Mouse (Mus musculus) stomach, embryonic 15.5 days (tissue): ENCODE data around the gene Sf3a1. TPM values are rescaled to one million over a fixed set of nuclear protein-coding genes. Genes with fewer than 3 reads are reported as not detected.
A peak's percentile ranks its signal among the peaks of the same experiment; 100 is the strongest.

Experiments used
- ATAC-seq: fragments of 200-750 bp; cut with Nextera tagmentation; 2 replicates; pipeline ENCODE4 v1.8.0; 2017; ENCODE audit warnings: low read depth, moderate number of reproducible peaks, moderate TSS enrichment; ENCODE audit not compliant: insufficient read depth, low FRiP score
- H3K27ac ChIP-seq: fragments of 300-500 bp; sonication (generic); 2 replicates; pipeline ENCODE4 v1.5.1; 2015; ENCODE audit warnings: mild to moderate bottlenecking, inconsistent platforms
- H3K27me3 ChIP-seq: fragments of 300-500 bp; sonication (generic); replicated peaks from 2 replicates; pipeline ENCODE4 v1.6.1; 2015; ENCODE audit warnings: inconsistent platforms
- H3K36me3 ChIP-seq: fragments of 300-500 bp; sonication (generic); 2 replicates; pipeline ENCODE4 v1.6.1; 2015; ENCODE audit warnings: inconsistent platforms
- H3K4me1 ChIP-seq: fragments of 300-500 bp; sonication (generic); 2 replicates; pipeline ENCODE4 v1.6.1; 2015; ENCODE audit warnings: inconsistent platforms
- H3K4me2 ChIP-seq: fragments of 300-500 bp; sonication (generic); 2 replicates; pipeline ENCODE4 v1.6.1; 2015; ENCODE audit warnings: mild to moderate bottlenecking, inconsistent platforms
- H3K4me3 ChIP-seq: fragments of 300-500 bp; sonication (generic); replicated peaks from 2 replicates; pipeline ENCODE4 v1.5.1; 2015; ENCODE audit warnings: inconsistent platforms
- H3K9ac ChIP-seq: fragments of 300-500 bp; sonication (generic); 2 replicates; pipeline ENCODE4 v1.6.1; 2015; ENCODE audit warnings: inconsistent platforms
- H3K9me3 ChIP-seq: fragments of 300-500 bp; sonication (generic); 2 replicates; pipeline ENCODE4 v1.6.1; 2016; ENCODE audit warnings: inconsistent platforms
- WGBS: fragments of 180-500 bp; shearing (Covaris S2); methylation state at CpG from one replicate; pipeline ENCODE4 v1.1.7; 2015; 5-methylcytosine and 5-hydroxymethylcytosine counted together
- polyA plus RNA-seq: library from polyadenylated mRNA; unstranded; fragments of >200 nt; fragmentation: Nextera tagmentation; extraction: Ambion mirVana; gene quantifications from 2 replicates; pipeline ENCODE4 v1.2.1, GENCODE M21; 2015

The Sf3a1 gene
- polyA plus RNA-seq, 1 experiment from 2014 or later = 39.2 TPM

DNA sequence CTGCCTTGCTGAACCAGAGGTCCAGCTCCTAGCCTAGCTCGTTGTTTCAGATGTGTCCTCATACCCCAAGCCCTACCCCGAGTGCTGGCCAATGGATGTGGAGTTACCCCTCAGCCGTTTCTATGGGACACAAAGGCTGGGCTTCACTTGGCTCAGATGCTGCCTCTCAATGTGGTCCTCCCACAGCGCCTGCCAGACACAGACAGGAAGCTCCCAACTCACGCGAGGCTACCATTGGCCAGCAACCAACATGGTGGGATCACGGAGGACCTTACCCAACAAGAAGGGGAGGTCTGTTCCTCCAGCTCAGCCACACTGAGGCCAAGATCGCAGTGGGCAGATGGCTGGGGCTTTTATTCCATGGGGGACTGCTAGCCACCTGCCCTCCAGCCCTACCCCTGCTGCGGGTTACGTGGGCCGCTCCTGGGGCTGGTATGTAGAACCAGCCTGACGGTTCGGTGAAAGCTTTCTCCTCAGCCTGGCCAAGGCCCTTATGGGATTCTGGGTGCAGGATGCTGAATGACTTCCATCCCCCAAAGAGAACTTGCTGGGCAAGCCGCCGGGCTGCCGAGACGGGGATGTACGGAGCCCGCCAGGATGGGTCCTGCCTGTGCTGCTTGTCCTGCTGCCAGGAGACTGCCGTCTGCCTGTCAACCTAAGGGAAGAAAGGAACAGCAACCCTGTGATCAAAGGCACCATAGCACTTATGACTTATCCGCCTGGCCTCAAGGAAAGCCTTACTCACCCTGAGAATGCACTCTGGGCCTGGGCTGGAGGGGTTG is 16.7 kb upstream of the Sf3a1 start:
- Histone ChIP-seq H3K27ac (no peak overlapping the region), H3K4me3 (no peak overlapping the region), H3K36me3 (peaks cover 21% of the 10 kb centered on the region; the same call in 1 of the 2 replicates), H3K4me1 (no peaks in the 10 kb centered on the region), H3K27me3 (no peaks in the 10 kb centered on the region), H3K9ac (no peak overlapping the region), H3K4me2 (no peak overlapping the region), H3K9me3 (no peaks in the 10 kb centered on the region)
- no peak for ATAC-seq
- 91% methylated on average over 21 of the region's 21 CpGs for WGBS

DNA sequence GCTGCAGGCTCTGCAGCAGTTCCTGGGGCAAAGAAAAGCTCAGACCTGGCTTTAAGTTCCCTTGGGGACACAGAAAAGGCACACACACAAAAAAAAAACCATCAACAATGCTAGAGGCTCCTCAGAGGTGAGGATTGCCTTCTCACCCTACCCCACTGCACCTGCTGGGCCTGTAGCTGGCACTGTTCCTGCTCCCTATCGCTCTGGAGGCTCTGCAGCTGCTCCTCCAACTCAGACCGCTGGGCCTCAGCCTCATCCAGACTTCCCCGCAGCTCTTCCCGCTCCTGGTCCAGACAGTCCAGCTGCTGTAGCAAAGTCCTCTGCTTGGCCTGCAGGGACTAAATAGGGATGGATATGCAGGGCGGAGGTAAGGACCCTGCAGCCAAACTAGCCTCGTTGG is 13.8 kb upstream of the Sf3a1 start:
- 71% methylated on average over 6 of the region's 6 CpGs for WGBS
- no peaks in the 10 kb centered on the region for H3K4me1 ChIP-seq
- H3K36me3 ChIP-seq = peaks cover 12% of the 10 kb centered on the region; the same call in 1 of the 2 replicates
- H3K27ac ChIP-seq = no peak overlapping the region
- no peak overlapping the region for H3K4me2 ChIP-seq
- no peak overlapping the region for H3K4me3 ChIP-seq
- H3K9me3 ChIP-seq = no peaks in the 10 kb centered on the region
- H3K27me3 ChIP-seq = no peaks in the 10 kb centered on the region
- no peak for ATAC-seq
- H3K9ac ChIP-seq = no peak overlapping the region

GRCm38 (mm10) chr11:4147098-4147497 is 13.1 kb upstream of the Sf3a1 start:
- ATAC-seq = no peak
- Histone ChIP-seq H3K27ac (no peak overlapping the region), H3K27me3 (no peaks in the 10 kb centered on the region), H3K4me1 (no peaks in the 10 kb centered on the region), H3K36me3 (peaks cover 11% of the 10 kb centered on the region; the same call in 1 of the 2 replicates), H3K4me2 (no peak overlapping the region), H3K4me3 (no peak overlapping the region), H3K9me3 (no peaks in the 10 kb centered on the region), H3K9ac (no peak overlapping the region)
- 90% methylated on average over 10 of the region's 10 CpGs for WGBS

DNA sequence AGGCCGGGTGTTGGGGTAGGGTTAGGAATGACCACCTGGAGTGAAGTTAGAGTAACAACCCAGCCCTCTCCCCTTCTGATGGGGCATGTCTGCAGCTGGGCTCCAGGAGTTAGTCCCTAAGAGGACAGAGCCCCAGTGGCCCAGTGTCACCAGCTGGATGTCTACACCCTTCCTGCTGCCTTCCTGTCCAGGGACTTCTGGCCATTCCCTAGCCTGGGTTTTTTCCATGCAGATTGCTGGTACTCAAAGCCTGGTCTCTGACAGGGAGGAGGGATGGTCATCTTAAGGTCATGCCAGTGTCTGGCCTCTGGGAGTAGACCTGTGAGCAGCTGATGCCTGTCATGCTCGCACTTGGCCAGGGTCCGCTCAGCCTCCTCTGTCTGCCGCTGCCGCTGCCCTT is 12.0 kb upstream of the Sf3a1 start:
- H3K27me3 ChIP-seq = no peaks in the 10 kb centered on the region
- ATAC-seq = no peak
- H3K4me2 ChIP-seq = no peak overlapping the region
- H3K27ac ChIP-seq = no peak overlapping the region
- peaks cover 6% of the 10 kb centered on the region; the same call in 1 of the 2 replicates for H3K36me3 ChIP-seq
- 79% methylated on average over 5 of the region's 5 CpGs for WGBS
- H3K9ac ChIP-seq = no peak overlapping the region
- no peaks in the 10 kb centered on the region for H3K9me3 ChIP-seq
- no peaks in the 10 kb centered on the region for H3K4me1 ChIP-seq
- no peak overlapping the region for H3K4me3 ChIP-seq

DNA sequence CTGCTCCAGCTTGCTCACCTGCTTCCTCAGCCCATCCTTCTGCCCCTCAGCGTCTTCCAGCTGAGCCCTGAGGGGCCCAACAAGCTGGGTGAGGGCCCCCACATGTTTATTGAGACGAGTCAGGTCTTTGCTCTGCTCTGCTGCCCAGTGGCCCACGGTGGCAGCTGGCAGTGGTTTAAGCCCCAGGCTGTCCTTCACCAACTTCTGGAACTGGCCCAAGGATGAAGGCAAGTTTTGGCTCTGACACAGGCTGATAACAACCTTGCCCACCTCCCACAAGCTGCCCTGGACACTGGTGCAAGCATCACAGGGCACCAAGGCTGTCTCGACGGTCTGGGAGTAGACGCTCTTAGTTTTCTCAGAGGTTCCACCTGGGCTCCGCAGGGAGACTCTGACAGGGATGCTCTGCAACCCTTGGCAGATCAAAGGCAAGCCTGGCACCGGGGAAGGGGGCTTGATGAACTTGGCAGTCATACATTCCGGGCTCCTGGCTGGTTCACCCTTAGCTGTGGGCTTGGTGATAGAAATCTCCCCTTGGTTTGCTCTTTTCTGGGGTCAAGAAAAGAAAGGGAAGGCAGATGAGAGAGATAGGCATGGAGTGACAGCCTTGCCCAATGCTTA is 11.5 kb upstream of the Sf3a1 start:
- H3K27ac ChIP-seq = no peak overlapping the region
- no peak overlapping the region for H3K9ac ChIP-seq
- H3K4me1 ChIP-seq = no peaks in the 10 kb centered on the region
- no peaks in the 10 kb centered on the region for H3K27me3 ChIP-seq
- peaks cover 3% of the 10 kb centered on the region; the same call in 1 of the 2 replicates for H3K36me3 ChIP-seq
- no peak for ATAC-seq
- no peak overlapping the region for H3K4me2 ChIP-seq
- H3K4me3 ChIP-seq = no peak overlapping the region
- H3K9me3 ChIP-seq = no peaks in the 10 kb centered on the region
- WGBS = 83% methylated on average over 9 of the region's 9 CpGs

DNA sequence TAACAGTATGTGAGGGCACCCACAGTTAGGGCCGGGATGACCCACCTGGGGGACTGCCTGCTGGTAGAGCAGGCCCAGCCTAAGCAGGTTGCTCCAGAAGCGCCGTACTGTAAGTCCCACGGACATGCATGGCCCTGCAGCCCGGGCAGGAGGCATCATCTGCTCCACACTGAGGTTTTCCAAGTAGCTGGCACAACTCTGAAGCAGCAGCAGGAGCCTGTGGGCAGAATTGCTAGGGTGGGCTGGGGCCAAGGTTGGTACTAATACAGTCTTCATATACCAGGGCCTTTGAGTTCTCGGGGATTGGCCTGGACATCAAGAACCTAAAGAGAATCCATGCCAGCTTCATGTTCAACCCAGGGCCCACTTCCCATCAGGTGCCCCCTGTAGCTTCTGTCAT is 10.3 kb upstream of the Sf3a1 start:
- Histone ChIP-seq H3K4me3 (no peak overlapping the region), H3K4me1 (no peaks in the 10 kb centered on the region), H3K36me3 (peaks cover 3% of the 10 kb centered on the region; the same call in 1 of the 2 replicates), H3K4me2 (no peak overlapping the region), H3K9me3 (no peaks in the 10 kb centered on the region), H3K27me3 (no peaks in the 10 kb centered on the region), H3K9ac (no peak overlapping the region), H3K27ac (no peak overlapping the region)
- 86% methylated on average over 6 of the region's 6 CpGs for WGBS
- no peak for ATAC-seq

DNA sequence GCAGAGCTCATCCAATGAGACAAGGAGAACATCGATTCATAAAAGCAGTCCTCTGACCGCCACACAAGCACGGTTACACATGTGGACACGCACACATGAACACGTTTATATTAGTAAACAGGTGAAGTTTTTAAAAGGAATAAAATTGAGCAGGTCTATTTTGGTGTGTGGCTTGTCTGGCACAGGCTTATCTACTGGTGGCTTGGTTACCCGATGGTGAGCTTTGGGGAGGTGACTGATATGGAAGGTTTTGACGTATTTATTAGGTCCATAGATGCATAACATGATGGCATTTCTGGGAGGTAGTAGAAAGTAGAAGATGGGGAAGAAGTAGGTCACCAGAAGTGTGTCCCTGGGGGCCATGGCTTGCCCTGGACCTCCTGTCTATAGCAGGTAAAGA is 6.5 kb upstream of the Sf3a1 start:
- H3K4me2 ChIP-seq = no peak overlapping the region
- no peaks in the 10 kb centered on the region for H3K27me3 ChIP-seq
- H3K4me3 ChIP-seq = no peak overlapping the region
- WGBS = 89% methylated on average over 7 of the region's 7 CpGs
- H3K27ac ChIP-seq = no peak overlapping the region
- no peak for ATAC-seq
- no peaks in the 10 kb centered on the region for H3K4me1 ChIP-seq
- no peak overlapping the region for H3K9ac ChIP-seq
- peaks cover 3% of the 10 kb centered on the region; the same call in 1 of the 2 replicates for H3K36me3 ChIP-seq
- H3K9me3 ChIP-seq = no peaks in the 10 kb centered on the region

GRCm38 (mm10) chr11:4155641-4156040 is 4.5 kb upstream of the Sf3a1 start:
- no peak overlapping the region for H3K27ac ChIP-seq
- no peak overlapping the region for H3K4me3 ChIP-seq
- WGBS = 70% methylated on average over 5 of the region's 5 CpGs
- ATAC-seq = no peak
- no peaks in the 10 kb centered on the region for H3K9me3 ChIP-seq
- H3K4me2 ChIP-seq = no peak overlapping the region
- H3K27me3 ChIP-seq = no peaks in the 10 kb centered on the region
- H3K36me3 ChIP-seq = no peaks in the 10 kb centered on the region
- no peak overlapping the region for H3K9ac ChIP-seq
- H3K4me1 ChIP-seq = peaks cover 8% of the 10 kb centered on the region; the same call in 1 of the 2 replicates

- no peak overlapping the region for H3K27ac ChIP-seq
- H3K4me1 ChIP-seq = peaks cover 20% of the 10 kb centered on the region
- H3K9ac ChIP-seq = no peak overlapping the region
- H3K4me3 ChIP-seq = no peak overlapping the region
- no peak overlapping the region for H3K4me2 ChIP-seq
- ATAC-seq = no peak
- no peaks in the 10 kb centered on the region for H3K9me3 ChIP-seq
- no peaks in the 10 kb centered on the region for H3K27me3 ChIP-seq
- H3K36me3 ChIP-seq = peaks cover 4% of the 10 kb centered on the region; the same call in 1 of the 2 replicates
- WGBS = 85% methylated on average over 3 of the region's 3 CpGs
Measured at GRCm38 (mm10) chr11:4158676-4159075, 1.5 kb upstream of the Sf3a1 start.

DNA sequence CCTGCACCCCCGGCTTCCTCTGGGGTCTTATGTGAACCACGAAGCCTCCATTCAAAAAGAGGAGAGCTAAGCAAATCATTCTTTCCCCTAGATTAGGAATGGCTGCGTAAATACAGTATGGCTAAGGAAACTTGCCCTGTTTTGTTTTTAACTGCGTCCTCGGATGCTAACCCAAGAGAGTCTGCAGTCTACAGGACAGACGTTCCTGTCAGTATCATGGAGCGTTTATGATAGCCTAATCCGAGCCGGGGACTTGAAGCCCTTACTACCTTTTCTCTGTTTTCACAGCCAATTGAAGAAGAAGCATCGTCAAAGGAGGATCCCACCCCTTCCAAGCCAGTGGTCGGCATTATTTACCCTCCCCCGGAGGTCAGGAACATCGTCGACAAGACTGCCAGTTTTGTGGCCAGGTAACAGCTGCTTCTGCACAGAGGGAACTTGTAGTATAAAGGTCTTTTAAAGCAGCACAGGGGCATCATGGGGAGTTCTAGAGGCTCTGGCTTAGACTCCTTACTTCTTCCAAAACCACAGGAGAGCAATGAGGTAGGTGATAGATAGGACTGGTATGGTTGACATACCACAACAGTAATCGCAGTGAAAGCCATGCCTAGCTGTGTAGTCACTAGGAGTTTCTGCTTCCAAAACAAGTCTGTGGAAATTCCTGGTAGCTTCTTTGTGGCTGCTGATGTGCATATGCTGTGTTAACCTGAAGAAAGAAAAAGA is 769 bp downstream of the Sf3a1 start:
- Histone ChIP-seq H3K9me3 (no peaks in the 10 kb centered on the region), H3K27ac (peak overlapping the region; percentile 74), H3K4me3 (peak overlapping the region; percentile 84), H3K36me3 (peaks cover 13% of the 10 kb centered on the region), H3K9ac (peak overlapping the region; percentile 81), H3K27me3 (no peaks in the 10 kb centered on the region), H3K4me1 (peaks cover 20% of the 10 kb centered on the region), H3K4me2 (peak overlapping the region; percentile 81)
- no peak for ATAC-seq
- 6% methylated on average over 15 of the region's 15 CpGs for WGBS

- no peak overlapping the region for H3K27ac ChIP-seq
- WGBS = 90% methylated on average over 2 of the region's 2 CpGs
- peaks cover 41% of the 10 kb centered on the region for H3K36me3 ChIP-seq
- H3K9ac ChIP-seq = no peak overlapping the region
- no peaks in the 10 kb centered on the region for H3K9me3 ChIP-seq
- H3K4me2 ChIP-seq = no peak overlapping the region
- no peak for ATAC-seq
- H3K4me3 ChIP-seq = no peak overlapping the region
- H3K27me3 ChIP-seq = no peaks in the 10 kb centered on the region
- peaks cover 14% of the 10 kb centered on the region for H3K4me1 ChIP-seq
Measured at GRCm38 (mm10) chr11:4164701-4165100, 4.6 kb downstream of the Sf3a1 start.
